Mouse (Mus musculus) C2C12 (cell line): ENCODE data around the gene Mypop. TPM values are rescaled to one million over a fixed set of nuclear protein-coding genes. Genes with fewer than 3 reads are reported as not detected.

Experiments used
- H3K27me3 ChIP-seq: one replicate; pipeline ENCODE4 v1.6.1; 2011; ENCODE audit not compliant: control insufficient read depth, insufficient read depth, insufficient read length
- H3K36me3 ChIP-seq: one replicate; pipeline ENCODE4 v1.6.1; 2011; ENCODE audit not compliant: control insufficient read depth, insufficient read depth
- H3K4me3 ChIP-seq: one replicate; pipeline ENCODE4 v1.5.1; 2011; ENCODE audit warnings: mild to moderate bottlenecking, control low read depth; ENCODE audit not compliant: poor library complexity, insufficient read depth, severe bottlenecking
- H3K79me2 ChIP-seq: one replicate; pipeline ENCODE4 v1.6.1; 2011; ENCODE audit not compliant: control insufficient read depth, insufficient read depth
- H3K79me3 ChIP-seq: one replicate; pipeline ENCODE4 v1.6.1; 2011; ENCODE audit warnings: low read depth, control low read depth
- H3ac ChIP-seq: one replicate; pipeline ENCODE3; 2011; ENCODE audit warnings: low read depth; ENCODE audit not compliant: control insufficient read depth, insufficient read length
- CEBPB ChIP-seq: IDR thresholded peaks from one replicate; pipeline ENCODE4 v1.6.1; 2011; ENCODE audit warnings: low read depth, mild to moderate bottlenecking, control low read depth, moderate library complexity
- CTCF ChIP-seq: IDR thresholded peaks from one replicate; pipeline ENCODE4 v1.5.1; 2011; ENCODE audit not compliant: control insufficient read depth, insufficient read depth, insufficient read length
- FOSL1 ChIP-seq: IDR thresholded peaks from one replicate; pipeline ENCODE4 v1.8.0; 2011; ENCODE audit warnings: mild to moderate bottlenecking, low read length; ENCODE audit not compliant: poor library complexity, insufficient read depth, severe bottlenecking
- MAX ChIP-seq: IDR thresholded peaks from one replicate; pipeline ENCODE4 v1.6.1; 2011; ENCODE audit warnings: mild to moderate bottlenecking, control low read depth
- MYOD1 ChIP-seq: IDR thresholded peaks from one replicate; pipeline ENCODE4 v1.6.1; 2011; ENCODE audit warnings: low read depth; ENCODE audit not compliant: control insufficient read depth, insufficient read length
- MYOG ChIP-seq: IDR thresholded peaks from one replicate; pipeline ENCODE4 v1.6.1; 2011; ENCODE audit not compliant: control insufficient read depth, insufficient read length; ENCODE audit errors: extremely low read depth
- USF1 ChIP-seq: IDR thresholded peaks from one replicate; pipeline ENCODE4 v1.6.1; 2011; ENCODE audit warnings: low read depth, mild to moderate bottlenecking, control low read depth, moderate library complexity
- polyA plus RNA-seq: library from polyadenylated mRNA; unstranded; fragments of >200 nt; fragmentation: generic; extraction: Trizol; gene quantifications from one replicate; pipeline ENCODE4 v1.2.1, GENCODE M21; 2012; ENCODE audit warnings: missing spikeins

Gene Mypop
- polyA plus RNA-seq, 1 experiment, result 17.8 TPM

DNA sequence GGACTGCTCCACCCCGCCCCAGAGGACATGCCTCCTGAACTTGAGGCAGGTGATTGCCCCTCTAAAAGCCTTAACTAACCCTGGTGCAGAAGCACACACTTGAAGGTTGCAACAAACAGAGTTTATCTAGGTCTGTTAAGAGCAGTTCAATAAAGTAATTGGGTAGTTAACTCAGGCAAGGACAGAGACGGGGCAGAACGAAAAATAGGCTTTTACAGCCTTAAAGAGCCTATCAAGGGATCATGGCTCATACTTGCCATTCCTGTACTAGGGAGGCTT is 10.7 kb downstream of the Mypop start:
- H3K4me3 ChIP-seq, result no peak overlapping the region
- peaks cover 1% of the 10 kb centered on the region for H3K36me3 ChIP-seq
- no peak overlapping the region for H3ac ChIP-seq
- H3K79me3 ChIP-seq, result peaks cover 16% of the 10 kb centered on the region
- TF ChIP-seq MYOG (no peak), USF1 (no peak), CEBPB (no peak), MAX (no peak), CTCF (no peak)
- H3K27me3 ChIP-seq, result no peaks in the 10 kb centered on the region
- peaks cover 26% of the 10 kb centered on the region for H3K79me2 ChIP-seq

GRCm38 (mm10) chr7:19002115-19002514 is 11.1 kb downstream of the Mypop start:
- Histone ChIP-seq H3K36me3 (peaks cover 4% of the 10 kb centered on the region), H3ac (no peak overlapping the region), H3K79me3 (peaks cover 18% of the 10 kb centered on the region), H3K27me3 (no peaks in the 10 kb centered on the region), H3K79me2 (peaks cover 29% of the 10 kb centered on the region), H3K4me3 (no peak overlapping the region)
- TF ChIP-seq CEBPB, result no peak
- no peak for TF ChIP-seq USF1
- TF ChIP-seq FOSL1, result no peak
- no peak for TF ChIP-seq MAX
- no peak for TF ChIP-seq CTCF
- no peak for TF ChIP-seq MYOD1
- no peak for TF ChIP-seq MYOG

DNA sequence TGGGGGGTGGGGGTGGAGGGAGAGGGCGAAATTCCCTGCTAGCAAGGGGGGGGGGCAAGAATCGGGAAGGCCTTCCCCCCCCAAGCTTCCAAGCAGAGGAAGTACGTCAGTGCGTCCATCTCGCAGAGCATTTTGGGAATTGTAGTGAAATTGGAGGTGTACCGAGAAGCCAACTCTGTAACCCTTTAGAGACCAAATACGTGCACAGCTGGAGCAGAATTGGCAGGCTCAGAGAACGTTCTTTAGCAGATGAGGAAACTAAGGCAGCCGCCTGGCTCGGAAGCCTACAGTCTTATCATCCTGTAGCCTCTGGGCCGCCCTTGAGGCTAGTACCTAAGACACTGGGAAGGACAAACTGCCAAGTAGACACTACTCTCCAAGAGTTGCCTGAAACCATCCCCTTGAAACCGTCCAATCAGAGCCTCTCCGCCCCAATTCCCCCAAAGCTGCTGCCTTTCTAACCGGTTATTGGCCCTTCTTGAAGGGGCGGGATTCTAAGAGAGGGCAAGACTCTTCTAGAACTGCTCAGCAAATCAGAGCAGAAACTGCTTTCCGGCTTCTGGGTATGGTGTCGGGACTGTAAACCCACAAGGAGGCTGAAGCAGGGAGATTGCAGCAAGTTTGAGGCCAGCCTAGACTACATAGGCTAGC is 11.9 kb downstream of the Mypop start:
- peaks cover 4% of the 10 kb centered on the region for H3K36me3 ChIP-seq
- no peak overlapping the region for H3K4me3 ChIP-seq
- H3K27me3 ChIP-seq, result no peaks in the 10 kb centered on the region
- peaks cover 18% of the 10 kb centered on the region for H3K79me3 ChIP-seq
- peaks cover 33% of the 10 kb centered on the region for H3K79me2 ChIP-seq
- TF ChIP-seq CTCF, result no peak
- H3ac ChIP-seq, result peak overlapping the region; percentile 48

GRCm38 (mm10) chr7:19003902-19004630 is 13.0 kb downstream of the Mypop start, which contains the start of gene Irf2bp1:
Gene Irf2bp1, plus strand, starts transcription at chr7:19004044.
- Histone ChIP-seq H3K79me2 (peaks cover 33% of the 10 kb centered on the region), H3K36me3 (peaks cover 4% of the 10 kb centered on the region), H3K79me3 (peaks cover 18% of the 10 kb centered on the region), H3K27me3 (no peaks in the 10 kb centered on the region), H3ac (peak within 1 kb of the TSS; percentile 97), H3K4me3 (peak within 1 kb of the TSS; percentile 45)
- TF ChIP-seq CTCF (no peak), MAX (peak; percentile 58), MYOG (no peak)

DNA sequence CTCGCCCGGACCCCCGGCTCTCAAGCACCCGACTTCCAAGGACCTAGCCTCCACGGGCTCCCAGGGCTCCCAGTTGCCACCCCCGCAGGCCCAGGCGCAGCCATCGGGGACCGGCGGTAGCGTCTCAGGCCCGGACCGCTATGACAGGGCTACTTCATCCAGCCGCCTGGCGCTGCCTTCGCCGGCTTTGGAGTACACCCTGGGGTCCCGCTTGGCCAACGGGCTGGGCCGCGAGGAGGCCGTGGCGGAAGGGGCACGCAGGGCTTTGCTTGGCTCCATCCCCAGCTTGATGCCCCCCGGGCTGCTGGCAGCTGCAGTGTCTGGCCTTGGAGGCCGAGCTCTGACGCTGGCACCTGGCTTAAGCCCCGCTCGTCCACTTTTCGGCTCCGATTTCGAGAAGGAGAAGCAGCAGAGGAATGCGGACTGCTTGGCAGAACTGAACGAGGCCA is 13.6 kb downstream of the Mypop start:
- Histone ChIP-seq H3K36me3 (peaks cover 4% of the 10 kb centered on the region), H3K4me3 (peak overlapping the region; percentile 45), H3K27me3 (no peaks in the 10 kb centered on the region), H3ac (peak overlapping the region; percentile 97), H3K79me3 (peaks cover 18% of the 10 kb centered on the region), H3K79me2 (peaks cover 33% of the 10 kb centered on the region)
- TF ChIP-seq MYOD1, result no peak
- TF ChIP-seq CEBPB, result no peak
- TF ChIP-seq USF1, result no peak
- TF ChIP-seq MYOG, result no peak
- no peak for TF ChIP-seq CTCF
- no peak for TF ChIP-seq MAX

GRCm38 (mm10) chr7:19005417-19006121 is 14.5 kb downstream of the Mypop start:
- Histone ChIP-seq H3K36me3 (peaks cover 4% of the 10 kb centered on the region), H3K4me3 (no peak overlapping the region), H3ac (peak overlapping the region; percentile 97), H3K79me3 (peaks cover 18% of the 10 kb centered on the region), H3K27me3 (no peaks in the 10 kb centered on the region), H3K79me2 (peaks cover 33% of the 10 kb centered on the region)
- TF ChIP-seq FOSL1 (no peak), USF1 (no peak), CEBPB (no peak), MYOD1 (no peak), MAX (no peak), CTCF (no peak), MYOG (no peak)
